Mouse (Mus musculus) layer of hippocampus, postnatal 10 days (tissue): ENCODE data around the gene Wiz. TPM values are rescaled to one million over a fixed set of nuclear protein-coding genes. Genes with fewer than 3 reads are reported as not detected.

Experiments
- DNase-seq, 2 experiments: peaks; one replicate each; pipeline ENCODE4 v3.0.0; 2021; ENCODE audit warnings: low spot score in 2 of 2
- long read RNA-seq: library from polyadenylated mRNA; stranded (forward); transcript quantifications from one replicate; pipeline ENCODE4 v2.0.0, GENCODE M21; 2023
- total RNA-seq, 2 experiments: library from RNA; stranded (reverse); gene quantifications; 2 replicates each; pipeline ENCODE4 v1.2.3; 2021

Wiz gene
- 10 to 100 TPM; 84.1 to 92.5 TPM for total RNA-seq
- long read RNA-seq, full-length matches to known transcripts, result 4 of 26 reads
- long read RNA-seq, partial matches to known transcripts, result 6 of 26 reads
- long read RNA-seq, other reads (novel, unspliced or antisense), result 16 of 26 reads

GRCm38 (mm10) chr17:32389101-32389659 is at the start of gene Wiz:
Gene Wiz, minus strand, starts transcription at chr17:32389439.
- DNase-seq, result peak; percentile 95 to 96

GRCm38 (mm10) chr17:32437106-32437505 is 47.9 kb upstream of the Wiz start:
- no peak for DNase-seq

- DNase-seq, result no peak
These were observed 45.9 kb upstream of the Wiz start for GRCm38 (mm10) chr17:32435151-32435550.

- DNase-seq, result no peak
These were observed 45.1 kb upstream of the Wiz start for GRCm38 (mm10) chr17:32434324-32434723.

- DNase-seq, result no peak
These were observed 42.7 kb upstream of the Wiz start for GRCm38 (mm10) chr17:32431972-32432371.

GRCm38 (mm10) chr17:32426610-32427009 is 37.4 kb upstream of the Wiz start:
- no peak for DNase-seq

- DNase-seq, result no peak
These were observed 34.8 kb upstream of the Wiz start, which contains the start of gene Pglyrp2 for GRCm38 (mm10) chr17:32424034-32424433. Gene Pglyrp2, minus strand, starts transcription at chr17:32424167.

GRCm38 (mm10) chr17:32420781-32421180 is 31.5 kb upstream of the Wiz start:
- no peak for DNase-seq

GRCm38 (mm10) chr17:32419989-32420388 is 30.8 kb upstream of the Wiz start:
- DNase-seq, result no peak

GRCm38 (mm10) chr17:32416771-32417170 is 27.5 kb upstream of the Wiz start:
- DNase-seq, result no peak

- no peak for DNase-seq
These were observed 26.3 kb upstream of the Wiz start for GRCm38 (mm10) chr17:32415417-32416020.

- DNase-seq, result no peak
These were observed 22.7 kb upstream of the Wiz start for GRCm38 (mm10) chr17:32411898-32412297.

GRCm38 (mm10) chr17:32403417-32403816 is 14.2 kb upstream of the Wiz start, which contains the start of gene Rasal3:
Gene Rasal3, minus strand, starts transcription at chr17:32403583.
- no peak for DNase-seq

- DNase-seq, result no peak
These were observed 13.5 kb upstream of the Wiz start for GRCm38 (mm10) chr17:32402779-32403157.

GRCm38 (mm10) chr17:32402011-32402778 is 13.0 kb upstream of the Wiz start:
- no peak for DNase-seq

GRCm38 (mm10) chr17:32396266-32396665 is 7.0 kb upstream of the Wiz start:
- DNase-seq, result no peak

- DNase-seq, result no peak
These were observed 4.7 kb upstream of the Wiz start for GRCm38 (mm10) chr17:32393944-32394343.

GRCm38 (mm10) chr17:32388370-32389100 is 704 bp downstream of the Wiz start:
- DNase-seq, result no peak

- no peak for DNase-seq
These were observed 1.3 kb downstream of the Wiz start for GRCm38 (mm10) chr17:32387986-32388369.

- peak in 1 of 2 experiments; percentile 51 for DNase-seq
These were observed 2.4 kb downstream of the Wiz start for GRCm38 (mm10) chr17:32386659-32387432.

- no peak for DNase-seq
These were observed 5.6 kb downstream of the Wiz start for GRCm38 (mm10) chr17:32383661-32384060.
